Mouse (Mus musculus) spleen, postnatal 4 days (tissue): Measurements from ENCODE around the gene Sptb.
A peak's percentile ranks its signal among the peaks of the same experiment; 100 is the strongest.

Source experiments
- DNase-seq, 2 experiments: peaks; one replicate each; pipeline ENCODE4 v3.0.0; 2022; ENCODE audit warnings: low spot score in 2 of 2

The Sptb gene

DNA sequence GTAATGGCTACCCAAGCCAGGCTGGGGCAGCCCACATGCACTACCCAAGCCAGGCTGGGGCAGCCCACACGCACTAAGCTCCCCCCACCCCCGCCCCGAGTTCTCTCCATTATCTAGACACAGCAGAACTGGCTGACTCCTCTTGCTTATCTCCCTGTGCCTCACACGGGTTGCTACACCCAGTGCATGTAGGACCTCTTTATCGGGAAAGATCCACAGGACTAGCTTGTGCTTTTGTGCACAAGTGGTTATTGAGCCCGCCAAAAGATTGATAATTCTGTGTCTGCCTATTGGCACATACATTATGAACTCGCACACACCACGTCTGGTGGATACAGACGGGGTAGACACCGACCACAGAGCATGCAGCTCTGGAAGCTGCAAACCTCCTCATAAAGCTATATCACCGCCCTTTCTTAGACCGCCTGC lies 36.5 kb downstream of the Sptb start:
- DNase-seq: peak; percentile 71 to 79

DNA sequence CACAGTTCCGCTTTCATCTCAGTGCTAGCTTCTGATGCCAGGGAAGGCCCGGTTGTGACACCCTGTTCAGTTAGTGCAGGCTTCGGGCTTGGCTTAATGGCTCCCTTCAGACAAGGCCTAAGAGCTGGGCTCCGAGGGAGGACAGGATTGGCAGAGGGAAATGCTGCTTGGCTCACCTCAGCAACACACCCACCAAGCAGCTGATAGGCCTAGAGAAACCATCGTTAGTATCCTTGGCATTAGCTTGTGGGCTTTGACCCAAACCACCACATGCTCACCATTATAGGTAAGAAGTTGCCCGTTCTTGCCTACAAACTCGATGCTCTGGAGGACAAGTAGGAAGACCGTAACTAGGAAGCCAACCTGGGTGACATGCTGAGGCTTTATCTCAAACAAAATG lies 38.3 kb downstream of the Sptb start:
- DNase-seq: peak in 1 of 2 experiments; percentile 44

DNA sequence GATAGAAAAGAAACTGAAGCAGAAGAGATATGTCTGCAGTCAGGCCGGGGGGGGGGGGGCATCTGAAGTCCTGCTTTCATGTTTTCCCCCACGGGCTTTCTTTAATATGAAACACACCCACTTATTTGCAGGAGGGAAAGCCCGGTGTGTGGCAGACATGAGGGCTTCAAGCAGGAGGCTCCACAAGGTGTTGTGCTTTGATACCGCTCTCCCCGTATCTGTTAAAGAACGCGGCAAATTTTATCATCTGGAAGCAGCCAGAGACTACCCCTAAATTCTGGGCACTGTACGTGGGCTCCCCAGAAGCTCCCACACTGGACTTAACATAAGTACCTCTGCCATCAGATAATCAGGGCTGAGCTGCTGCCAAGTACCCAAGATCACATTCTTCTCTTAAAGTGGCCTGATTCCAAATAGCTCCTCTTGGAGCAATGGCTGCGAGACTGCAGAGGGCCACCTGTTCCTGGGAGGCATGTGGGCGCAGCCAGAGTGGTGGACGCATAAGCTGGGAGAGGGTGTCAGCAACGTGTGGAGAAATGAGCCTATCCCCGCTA lies 39.7 kb downstream of the Sptb start:
- DNase-seq: peak in 1 of 2 experiments; percentile 75

DNA sequence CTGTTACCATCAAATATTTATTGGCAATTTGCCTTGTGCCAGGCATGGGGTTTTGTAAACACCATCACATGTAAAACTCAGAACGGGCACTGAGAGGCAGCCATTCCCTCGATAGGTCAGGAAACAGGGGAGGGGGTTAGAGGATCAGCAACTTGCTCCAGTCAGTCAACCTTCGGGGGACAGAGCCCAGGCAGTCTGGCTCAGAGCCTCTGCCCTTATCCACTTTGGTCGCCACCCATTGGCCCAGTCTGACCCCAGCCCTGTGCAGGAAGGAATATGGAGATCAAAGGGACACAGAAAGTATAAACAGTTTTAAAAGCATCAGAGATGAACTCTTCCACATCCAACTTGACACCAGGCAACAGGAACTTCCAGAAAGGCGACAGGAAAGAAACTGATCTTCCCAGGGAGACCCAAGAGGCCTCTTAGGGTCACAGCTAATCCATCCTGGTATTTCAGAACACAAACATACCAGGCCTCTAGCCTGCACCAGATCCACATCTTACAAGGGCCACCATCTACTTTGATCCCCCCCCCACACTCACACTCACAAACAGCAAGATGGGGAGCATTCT lies 40.3 kb downstream of the Sptb start:
- no peak for DNase-seq

DNA sequence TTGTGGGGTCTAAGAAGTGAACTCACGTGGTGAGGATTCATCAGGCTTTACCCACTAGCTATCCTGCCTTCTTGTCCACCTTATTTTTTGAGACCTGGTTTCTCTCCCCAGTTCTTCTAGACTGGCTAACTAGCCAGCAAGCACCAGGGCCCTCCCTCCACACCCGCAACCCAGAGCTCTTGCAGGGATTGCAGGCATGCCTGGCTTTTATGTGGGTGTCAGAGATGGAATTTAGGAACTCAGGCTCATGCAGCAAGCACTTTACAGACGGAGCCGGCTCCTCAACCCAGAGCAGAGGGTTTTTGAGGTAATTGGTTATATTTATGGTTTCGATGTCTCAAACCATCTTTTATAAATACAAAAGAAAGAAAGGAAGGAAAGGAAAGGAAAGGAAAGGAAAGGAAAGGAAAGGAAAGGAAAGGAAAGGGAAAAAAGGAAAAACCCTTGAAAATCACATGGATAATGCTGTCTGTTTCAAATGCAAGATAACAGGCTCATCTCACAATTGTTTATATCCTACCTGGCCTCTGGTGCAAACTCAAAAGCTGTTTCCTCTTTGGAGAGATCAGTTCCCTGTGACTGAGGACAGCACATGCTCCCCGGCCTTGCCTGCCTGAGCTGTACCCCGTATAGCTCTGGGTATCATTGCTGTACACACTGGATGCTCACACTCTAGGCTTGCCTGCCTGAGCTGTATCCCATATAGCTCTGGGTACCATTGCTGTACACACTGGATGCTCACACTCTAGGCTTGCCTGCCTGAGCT lies 41.5 kb downstream of the Sptb start:
- DNase-seq: no peak

DNA sequence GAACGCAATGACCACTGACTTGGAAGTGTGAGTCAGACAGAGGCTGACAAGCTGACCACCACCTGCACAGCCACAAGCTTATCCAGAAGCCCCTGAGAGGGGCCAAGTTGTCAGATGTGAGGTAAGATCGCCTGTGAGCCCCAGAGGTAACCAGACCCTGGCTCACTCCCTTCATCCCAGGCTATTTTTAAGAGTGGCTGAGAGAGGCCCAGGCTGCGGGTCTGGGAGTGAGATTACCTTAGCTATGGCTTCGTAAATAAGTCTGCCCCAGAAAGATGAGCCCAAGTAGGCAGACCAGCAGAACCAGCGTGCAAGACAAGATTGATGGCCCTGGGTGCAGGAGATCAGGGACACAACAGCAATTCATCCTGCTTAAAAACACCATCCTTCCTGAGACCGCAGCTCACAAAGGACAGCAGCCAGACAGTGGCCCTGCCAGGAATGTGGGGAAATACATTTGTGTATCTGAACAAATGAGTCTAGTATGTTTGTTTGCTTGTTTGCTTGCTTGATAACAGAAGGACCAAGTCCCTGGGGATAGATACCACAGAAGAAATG lies 58.5 kb downstream of the Sptb start:
- DNase-seq: no peak

DNA sequence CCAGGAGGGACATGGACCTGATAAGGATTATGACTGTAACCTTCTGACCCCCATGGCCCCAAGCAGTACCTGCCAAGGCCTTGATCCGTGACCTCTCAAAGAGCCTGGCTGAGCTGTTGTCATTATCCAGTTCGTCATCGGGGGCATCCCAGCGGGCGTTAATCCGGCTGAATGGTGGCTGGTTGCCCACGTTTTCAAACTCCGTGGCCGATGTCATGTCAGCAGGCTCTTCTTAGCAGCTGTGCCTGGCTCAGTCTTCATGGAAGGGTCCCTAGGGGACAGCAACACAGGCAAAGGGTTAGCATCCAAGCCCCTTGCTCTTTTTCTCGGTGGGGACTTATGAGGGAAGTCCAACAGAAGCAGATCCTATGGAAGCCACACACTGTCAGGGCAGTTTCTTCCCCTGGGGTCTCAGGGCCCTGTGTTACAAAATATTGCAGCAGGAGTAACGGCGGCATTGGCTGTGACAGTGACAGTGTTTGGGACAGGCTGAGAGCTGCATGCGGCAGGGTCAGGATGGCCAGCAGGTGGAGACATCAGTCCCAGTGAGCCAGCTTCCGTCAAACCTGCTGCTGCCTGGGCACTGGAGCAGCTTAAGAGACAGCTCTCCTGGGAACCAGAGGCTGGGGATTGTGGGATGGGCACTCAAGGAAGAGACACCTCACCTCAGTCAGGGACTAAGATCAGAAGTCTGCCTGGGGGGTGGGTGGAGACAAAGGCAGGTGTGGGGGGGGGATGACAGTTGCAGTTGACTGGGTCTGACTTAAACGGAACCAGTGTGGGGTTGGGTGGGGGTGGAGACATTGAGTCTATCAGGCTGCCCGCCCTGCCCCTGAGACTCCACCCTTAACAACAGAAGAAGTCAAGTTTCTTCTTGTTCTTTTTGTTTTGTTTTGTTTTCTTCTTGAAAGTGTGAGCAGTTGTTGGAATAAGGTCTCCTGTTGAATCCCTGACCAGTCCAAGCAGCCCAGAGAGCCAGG lies 60.3 kb downstream of the Sptb start:
- DNase-seq: peak; percentile 61 to 80

DNA sequence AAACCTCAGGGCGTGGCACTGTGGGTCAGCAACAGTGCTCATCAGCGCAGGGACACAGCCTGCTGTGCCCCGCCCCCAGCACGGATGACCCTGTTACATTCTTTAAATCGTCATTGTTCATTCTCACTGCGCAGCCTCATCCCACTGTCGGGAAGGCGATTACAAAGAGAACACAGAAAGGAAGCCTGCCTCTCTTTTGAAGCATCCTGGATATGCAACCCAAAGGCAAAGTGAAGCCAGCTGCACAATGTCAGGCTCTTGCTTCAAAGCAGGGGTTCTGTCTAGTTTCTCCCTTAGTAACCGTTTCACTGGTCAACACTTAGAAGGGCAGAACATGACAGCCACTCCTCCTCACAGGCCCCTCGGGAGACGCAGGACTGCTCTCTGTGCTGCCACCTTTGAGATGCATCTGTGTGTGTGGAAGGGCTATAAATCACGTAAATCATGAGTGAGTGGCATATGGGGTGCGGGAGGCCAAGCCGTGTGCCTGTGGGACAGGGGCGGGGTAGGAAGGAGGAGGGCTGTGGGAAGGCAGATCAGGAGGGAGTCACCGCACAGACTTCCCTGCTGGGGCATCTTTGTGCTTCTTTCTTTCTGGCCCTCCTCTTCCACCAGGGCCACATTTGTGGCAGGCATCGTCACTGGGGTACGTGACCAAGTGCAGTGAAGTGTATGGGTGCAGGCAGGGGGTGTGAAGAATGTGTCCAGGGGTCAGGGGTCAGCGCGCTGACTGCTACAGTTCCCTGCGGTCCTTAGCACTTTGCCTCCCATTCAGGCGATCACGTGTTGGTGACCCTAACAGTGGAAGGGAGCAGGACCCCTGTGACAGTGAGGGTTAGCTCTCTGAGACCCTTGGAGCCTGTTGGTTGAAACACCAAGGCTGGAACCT lies 64.9 kb downstream of the Sptb start:
- DNase-seq: no peak

DNA sequence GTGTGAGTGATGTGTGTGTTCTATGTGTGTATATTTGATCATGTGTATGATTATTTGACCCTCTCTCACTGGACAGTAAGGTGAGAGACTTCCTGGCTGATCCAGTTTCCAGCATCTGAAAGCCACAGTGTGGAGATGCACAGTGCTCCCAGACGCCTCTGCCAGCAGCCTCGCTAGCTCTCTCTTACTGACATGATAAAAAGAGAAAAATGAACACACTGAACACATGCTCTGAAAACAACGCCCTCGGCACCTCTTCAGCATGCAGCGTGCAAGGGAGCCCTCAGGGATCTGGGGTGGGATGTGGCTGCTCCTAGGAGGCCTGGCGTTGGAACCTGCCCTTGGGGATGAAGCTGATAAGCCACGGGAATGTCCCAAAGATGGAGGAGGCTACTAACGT lies 66.7 kb downstream of the Sptb start:
- DNase-seq: no peak

DNA sequence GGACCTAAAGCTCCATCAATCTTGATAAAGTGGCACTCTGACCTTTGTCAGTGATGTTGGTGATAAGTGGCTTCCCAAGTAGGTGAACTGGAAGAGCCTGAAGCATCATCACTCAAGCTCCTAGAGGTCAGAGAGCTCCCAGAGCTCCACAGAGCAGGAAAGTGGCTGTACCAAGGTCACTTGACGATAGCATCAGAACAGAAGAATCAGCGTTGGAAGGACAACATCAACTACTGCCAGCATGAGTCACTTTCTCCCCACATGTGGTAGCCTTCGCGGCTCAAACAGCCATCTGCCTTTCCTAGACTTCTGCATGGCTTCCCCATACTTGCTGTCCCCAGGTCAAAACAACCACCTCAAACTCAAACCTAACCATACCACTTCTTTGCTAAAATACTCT lies 67.7 kb downstream of the Sptb start:
- DNase-seq: no peak

DNA sequence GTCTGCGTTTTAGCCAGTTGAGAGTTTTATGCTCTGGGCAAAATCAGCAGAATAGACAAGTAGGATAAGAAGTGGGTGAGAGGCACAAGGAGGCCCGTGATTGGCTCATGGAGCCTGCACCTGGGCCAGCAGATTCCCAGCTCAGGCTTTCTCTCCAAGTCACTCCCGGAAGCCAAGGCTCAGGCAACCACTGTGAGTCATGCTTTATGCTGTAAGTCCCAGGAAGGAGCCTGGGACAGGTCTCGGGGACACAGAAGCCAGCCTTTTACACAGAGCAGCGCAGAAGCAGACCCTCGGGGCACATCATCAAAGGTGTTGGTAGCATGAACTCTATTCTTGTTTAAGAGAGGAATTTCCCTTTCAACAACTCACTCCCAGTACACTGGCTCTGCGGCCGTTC lies 69.7 kb downstream of the Sptb start:
- no peak for DNase-seq

DNA sequence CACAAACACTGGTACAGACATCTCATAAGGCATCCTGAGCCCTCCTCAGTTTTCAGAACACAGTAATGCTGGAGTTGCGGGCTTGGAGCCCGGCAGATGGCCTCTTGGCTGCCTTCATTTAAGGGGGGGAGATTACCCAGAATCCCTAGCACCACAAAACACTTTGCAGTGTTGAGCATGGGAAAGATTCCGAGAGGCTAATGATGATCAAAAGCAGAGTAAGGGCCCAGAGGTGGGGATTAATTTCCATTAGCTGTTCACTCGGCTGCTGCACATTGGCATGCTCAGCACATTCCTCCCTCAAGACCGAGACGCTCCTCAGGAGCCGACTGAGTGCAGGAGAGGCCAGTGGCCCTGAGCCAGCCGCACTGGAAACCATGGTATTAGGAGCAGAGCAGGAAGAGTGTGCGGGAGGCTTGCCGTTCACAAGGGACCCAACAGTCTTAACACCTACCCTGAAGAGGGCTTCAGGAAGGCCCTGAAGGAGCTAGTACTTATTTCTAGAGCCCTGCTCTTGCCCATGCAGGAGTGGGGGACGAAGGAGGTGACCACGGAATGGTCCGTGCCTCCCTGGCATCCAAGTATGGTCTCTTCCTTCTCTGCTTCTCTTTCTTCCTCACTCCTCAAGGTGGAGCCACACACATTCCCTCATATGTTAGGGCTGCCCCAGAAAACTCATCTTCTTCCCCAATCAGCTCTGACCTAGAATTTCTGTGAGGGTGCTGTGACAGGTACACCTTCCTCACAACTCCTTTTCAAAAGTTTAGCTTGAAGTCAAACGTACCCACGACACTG lies 75.3 kb downstream of the Sptb start:
- DNase-seq: no peak

DNA sequence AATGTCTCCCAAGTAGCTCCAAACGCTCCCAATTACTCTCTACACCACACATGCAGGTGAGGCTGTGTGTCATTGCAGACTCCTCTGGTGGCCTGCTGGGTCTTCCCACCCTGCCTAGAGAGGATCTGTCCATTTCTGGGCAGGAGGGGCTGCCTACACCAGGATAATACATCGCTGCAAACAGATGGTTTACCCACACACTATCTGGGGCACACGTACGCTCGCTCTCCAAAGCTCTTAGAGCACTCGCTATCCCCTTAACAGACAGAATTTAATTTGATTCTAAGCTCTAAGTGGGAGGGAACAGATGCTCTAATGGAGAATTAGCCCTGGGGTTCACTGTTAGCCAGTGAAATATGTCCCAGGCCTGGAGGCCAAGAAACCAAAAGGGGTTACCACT lies 87.0 kb downstream of the Sptb start:
- DNase-seq: no peak

DNA sequence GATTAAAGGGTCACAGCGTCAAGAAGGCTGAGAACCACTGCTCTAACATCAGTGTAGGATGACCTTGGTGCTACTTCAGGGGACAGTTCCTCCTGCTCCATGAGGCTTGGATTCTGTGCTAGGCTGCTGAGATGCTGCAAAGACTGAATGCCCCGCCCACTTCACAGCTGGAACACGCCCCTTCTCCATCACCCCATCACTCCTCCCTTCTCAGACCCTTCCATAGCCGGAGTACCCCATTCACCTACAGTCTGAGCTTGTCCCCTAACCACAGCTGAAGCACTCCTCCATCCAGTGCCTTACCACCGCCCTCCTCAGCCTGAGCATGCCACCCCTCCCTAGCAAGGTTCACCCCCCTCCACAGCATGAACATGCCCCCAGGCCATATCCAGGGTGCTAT lies 90.5 kb downstream of the Sptb start:
- no peak for DNase-seq

DNA sequence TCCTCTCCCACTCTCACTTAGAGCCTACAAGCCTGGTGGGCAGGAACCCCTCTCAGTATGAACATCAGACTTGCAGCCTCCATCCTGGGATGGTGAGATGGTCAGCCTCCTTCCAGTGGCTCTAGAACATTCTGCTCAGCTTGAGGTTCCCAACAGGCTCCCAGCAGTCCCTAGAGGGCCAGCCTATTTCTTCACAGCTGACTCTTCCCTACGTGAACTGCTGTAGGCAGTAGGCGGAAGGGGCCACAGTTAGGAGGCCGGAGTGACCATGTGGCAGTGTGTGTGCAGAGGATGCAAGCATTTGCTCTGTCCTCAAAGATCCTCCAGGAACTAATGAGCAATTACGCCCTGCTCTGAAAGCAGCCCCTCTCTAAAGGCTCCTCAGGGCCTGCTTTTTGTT lies 92.2 kb downstream of the Sptb start:
- no peak for DNase-seq

DNA sequence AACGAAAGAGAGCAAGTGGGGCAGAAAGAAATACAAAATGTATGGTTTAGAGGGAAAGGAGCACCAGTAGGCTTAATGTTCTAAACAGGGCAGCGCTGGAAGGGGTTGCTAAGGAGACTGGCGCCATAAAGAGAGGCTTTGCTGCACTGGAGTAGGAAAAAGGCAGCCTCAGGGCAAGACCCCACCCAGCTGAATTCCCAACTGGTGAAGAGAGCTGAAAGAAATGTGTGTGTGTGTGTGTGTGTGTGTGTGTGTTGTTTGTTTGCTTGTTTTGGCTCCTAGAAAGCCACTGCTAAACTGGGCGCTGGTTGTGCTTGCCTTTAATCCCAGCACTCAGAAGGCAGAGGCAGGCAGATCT lies 94.8 kb downstream of the Sptb start:
- DNase-seq: no peak

DNA sequence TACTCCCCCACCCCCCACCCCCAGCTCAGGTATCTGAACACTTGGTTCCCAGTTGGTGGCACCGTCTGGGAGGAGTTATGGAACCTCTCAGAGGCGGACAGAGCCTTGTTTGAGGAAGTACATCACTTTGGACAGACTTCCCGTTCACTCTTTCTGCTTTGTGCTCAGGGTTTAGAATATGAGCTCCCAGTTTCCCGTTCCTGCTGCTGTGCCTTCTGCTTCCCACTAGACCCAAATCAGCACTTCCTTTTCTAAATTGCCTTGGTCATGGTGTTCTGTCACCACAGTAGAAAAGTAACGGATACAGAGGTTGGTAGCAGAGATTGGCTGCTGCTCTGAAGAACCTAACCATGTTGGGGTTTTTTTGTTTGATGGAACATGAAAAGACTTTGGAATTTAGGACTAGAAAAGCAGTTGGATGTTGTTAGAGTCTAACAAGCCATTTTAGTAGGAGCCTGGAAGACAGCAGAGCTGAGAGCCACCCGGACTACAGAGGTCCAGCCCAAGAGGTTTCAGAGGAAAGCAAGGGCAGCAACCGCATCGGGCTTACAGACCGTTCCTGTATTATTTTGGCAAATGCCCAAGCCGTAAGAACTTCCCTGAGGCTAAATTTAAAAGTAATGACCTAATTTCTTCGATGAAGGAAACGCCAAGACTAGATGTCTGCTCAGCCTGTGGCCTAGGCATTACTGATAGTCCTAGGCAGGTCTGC lies 95.3 kb downstream of the Sptb start:
- no peak for DNase-seq

DNA sequence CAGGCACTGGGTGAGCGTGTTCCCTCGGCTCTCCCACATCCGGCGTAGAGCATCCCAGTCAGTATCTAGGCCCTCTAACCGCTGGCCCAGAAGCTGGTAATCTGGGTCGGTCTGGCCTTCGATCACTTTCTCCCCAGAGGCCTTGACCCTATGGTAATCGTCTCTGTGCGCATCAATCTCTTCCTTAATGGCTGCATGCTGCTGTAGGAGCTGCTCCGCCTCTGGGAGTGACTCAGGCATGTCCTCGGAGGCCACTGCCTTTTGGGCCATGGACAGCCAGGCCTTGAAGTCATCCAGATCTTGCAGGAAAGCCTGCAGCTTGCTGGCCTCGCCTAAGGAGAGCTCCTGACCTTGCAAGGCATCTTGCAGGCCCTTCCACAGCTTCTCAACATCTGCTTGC lies 97.7 kb downstream of the Sptb start:
- DNase-seq: no peak

DNA sequence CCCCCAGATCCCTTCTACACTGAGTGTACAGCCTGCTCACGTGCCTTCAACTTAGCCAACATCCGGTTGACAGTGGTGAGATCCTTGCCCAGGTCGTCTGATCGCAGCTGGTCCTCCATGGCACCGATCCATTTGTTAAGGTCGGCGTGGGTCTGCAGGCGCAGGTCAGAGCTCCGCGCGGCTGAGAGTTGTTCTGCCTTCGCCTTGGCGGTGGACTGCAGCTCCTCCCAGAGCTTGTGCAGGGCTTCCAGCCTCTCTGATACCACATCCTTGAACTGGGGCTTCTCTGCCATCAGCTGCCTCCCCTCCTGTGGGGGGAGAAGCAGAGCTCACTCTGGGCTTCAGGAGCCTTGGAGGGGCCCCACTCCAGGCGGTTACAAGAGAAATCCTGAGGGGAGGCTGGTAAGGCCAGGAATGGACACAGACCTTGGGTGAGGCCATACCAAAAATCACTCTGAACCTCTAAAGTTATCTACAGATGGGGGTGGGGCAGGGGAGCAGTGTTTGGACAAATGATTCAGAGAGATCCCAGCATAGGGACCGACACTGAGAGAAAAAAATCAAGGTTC lies 101.3 kb downstream of the Sptb start:
- no peak for DNase-seq
